Mouse (Mus musculus) limb, embryonic 11.5 days (tissue): ENCODE data around the gene Ankrd37. TPM values are rescaled to one million over a fixed set of nuclear protein-coding genes. Genes with fewer than 3 reads are reported as not detected.

ENCODE experiments used
- ATAC-seq: fragments of 200-750 bp; cut with Nextera tagmentation; 2 replicates; pipeline ENCODE4 v1.8.0; 2017; ENCODE audit warnings: low read depth; ENCODE audit not compliant: insufficient number of reproducible peaks, low FRiP score, low TSS enrichment
- DNase-seq: peaks from one replicate; pipeline ENCODE4 v3.0.0-alpha.2; 2015; ENCODE audit warnings: low spot score
- H3K27ac ChIP-seq: fragments of 300-500 bp; sonication (generic); replicated peaks from 2 replicates; pipeline ENCODE4 v1.5.1; 2014; ENCODE audit warnings: low read depth, mild to moderate bottlenecking, low read length
- H3K27me3 ChIP-seq: fragments of 300-500 bp; sonication (generic); 2 replicates; pipeline ENCODE4 v1.6.1; 2014; ENCODE audit warnings: mild to moderate bottlenecking, low read length, mixed read lengths; ENCODE audit not compliant: control insufficient read depth, insufficient read depth
- H3K36me3 ChIP-seq: fragments of 300-500 bp; sonication (generic); 2 replicates; pipeline ENCODE4 v1.6.1; 2014; ENCODE audit warnings: mild to moderate bottlenecking, low read length, moderate library complexity, mixed read lengths; ENCODE audit not compliant: control insufficient read depth, insufficient read depth
- H3K4me1 ChIP-seq: fragments of 300-500 bp; sonication (generic); 2 replicates; pipeline ENCODE4 v1.6.1; 2014; ENCODE audit warnings: low read length, mixed read lengths; ENCODE audit not compliant: control insufficient read depth, insufficient read depth
- H3K4me2 ChIP-seq: fragments of 300-500 bp; sonication (generic); 2 replicates; pipeline ENCODE4 v1.6.1; 2014; ENCODE audit warnings: low read depth, mild to moderate bottlenecking, moderate library complexity; ENCODE audit not compliant: severe bottlenecking
- H3K4me3 ChIP-seq: fragments of 300-500 bp; sonication (generic); 2 replicates; pipeline ENCODE4 v1.5.1; 2014; ENCODE audit warnings: low read depth, low read length
- H3K9ac ChIP-seq: fragments of 300-500 bp; sonication (generic); 2 replicates; pipeline ENCODE4 v1.6.1; 2014; ENCODE audit warnings: mild to moderate bottlenecking, low read length
- H3K9me3 ChIP-seq: fragments of 300-500 bp; sonication (generic); 2 replicates; pipeline ENCODE4 v1.6.1; 2016; ENCODE audit warnings: low read length; ENCODE audit not compliant: control insufficient read depth
- WGBS: fragments of 180-500 bp; shearing (Covaris S2); extraction: QIAGEN DNeasy Blood & Tissue Kit; methylation state at CpG from one replicate; pipeline ENCODE4 v1.1.7; 2014; 5-methylcytosine and 5-hydroxymethylcytosine counted together
- polyA plus RNA-seq: library from polyadenylated mRNA; unstranded; fragments of >200 nt; fragmentation: Nextera tagmentation; extraction: Ambion mirVana; gene quantifications from 2 replicates; pipeline ENCODE4 v1.2.1, GENCODE M21; 2014

Ankrd37 gene
- polyA plus RNA-seq: 14.3 and 15.0 TPM in 2 replicates

- no peaks in the 10 kb centered on the region for H3K27me3 ChIP-seq
- WGBS: 77% methylated on average over 4 of the region's 4 CpGs
- H3K4me3 ChIP-seq: no peak within 1 kb of the TSS
- H3K9ac ChIP-seq: no peak within 1 kb of the TSS
- no peak within 1 kb of the TSS for H3K4me2 ChIP-seq
- H3K4me1 ChIP-seq: peaks cover 3% of the 10 kb centered on the region
- no peaks in the 10 kb centered on the region for H3K36me3 ChIP-seq
- H3K27ac ChIP-seq: no peak within 1 kb of the TSS
- no peaks in the 10 kb centered on the region for H3K9me3 ChIP-seq
- ATAC-seq (no peak), DNase-seq (no peak)
Measured at GRCm38 (mm10) chr8:46005596-46005995, at the start of gene Ankrd37. Gene Ankrd37, minus strand, starts transcription at chr8:46005707.

GRCm38 (mm10) chr8:46040260-46040659 lies 34.8 kb upstream of the Ankrd37 start:
- WGBS: 63% methylated on average over 13 of the region's 13 CpGs
- Histone ChIP-seq H3K4me2 (no peak overlapping the region), H3K9me3 (no peaks in the 10 kb centered on the region), H3K36me3 (no peaks in the 10 kb centered on the region), H3K27me3 (no peaks in the 10 kb centered on the region), H3K4me1 (no peaks in the 10 kb centered on the region), H3K4me3 (no peak overlapping the region), H3K9ac (no peak overlapping the region), H3K27ac (no peak overlapping the region)
- DNase-seq (no peak), ATAC-seq (no peak)

GRCm38 (mm10) chr8:46039666-46040065 lies 34.2 kb upstream of the Ankrd37 start:
- no peaks in the 10 kb centered on the region for H3K4me1 ChIP-seq
- ATAC-seq (no peak), DNase-seq (no peak)
- no peak overlapping the region for H3K27ac ChIP-seq
- no peak overlapping the region for H3K9ac ChIP-seq
- 83% methylated on average over 1 of the region's 1 CpGs for WGBS
- no peaks in the 10 kb centered on the region for H3K36me3 ChIP-seq
- no peaks in the 10 kb centered on the region for H3K9me3 ChIP-seq
- H3K4me3 ChIP-seq: no peak overlapping the region
- no peaks in the 10 kb centered on the region for H3K27me3 ChIP-seq
- H3K4me2 ChIP-seq: no peak overlapping the region

GRCm38 (mm10) chr8:46036217-46036616 lies 30.7 kb upstream of the Ankrd37 start:
- no peaks in the 10 kb centered on the region for H3K4me1 ChIP-seq
- no peak overlapping the region for H3K9ac ChIP-seq
- no peak overlapping the region for H3K4me2 ChIP-seq
- 77% methylated on average over 11 of the region's 11 CpGs for WGBS
- H3K27ac ChIP-seq: no peak overlapping the region
- H3K4me3 ChIP-seq: no peak overlapping the region
- ATAC-seq: no peak
- no peak for DNase-seq
- no peaks in the 10 kb centered on the region for H3K36me3 ChIP-seq
- no peaks in the 10 kb centered on the region for H3K9me3 ChIP-seq
- H3K27me3 ChIP-seq: no peaks in the 10 kb centered on the region

DNA sequence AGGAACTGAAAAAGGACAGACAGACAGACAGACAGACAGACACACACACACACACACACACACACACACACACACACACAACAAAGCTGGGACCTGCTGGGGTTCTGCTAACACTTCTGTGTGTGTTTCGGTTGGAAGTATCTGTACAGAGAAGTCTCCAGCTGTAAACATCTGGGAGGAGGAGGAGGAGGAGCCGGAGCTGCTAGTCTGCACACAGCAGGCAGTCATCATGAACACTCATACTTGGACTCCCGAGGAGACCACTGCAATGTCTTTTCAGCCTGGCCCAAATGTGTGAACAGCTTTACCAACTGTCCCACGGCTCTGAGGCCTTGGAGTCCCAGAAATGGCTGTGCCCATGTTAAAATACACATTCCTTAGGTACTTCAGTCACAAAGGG lies 18.9 kb upstream of the Ankrd37 start:
- Histone ChIP-seq H3K9me3 (no peaks in the 10 kb centered on the region), H3K27ac (no peak overlapping the region), H3K4me3 (no peak overlapping the region), H3K4me1 (no peaks in the 10 kb centered on the region), H3K36me3 (no peaks in the 10 kb centered on the region), H3K4me2 (no peak overlapping the region), H3K9ac (no peak overlapping the region), H3K27me3 (no peaks in the 10 kb centered on the region)
- no peak for ATAC-seq
- 60% methylated on average over 4 of the region's 4 CpGs for WGBS
- no peak for DNase-seq

GRCm38 (mm10) chr8:46022758-46023157 lies 17.3 kb upstream of the Ankrd37 start:
- no peaks in the 10 kb centered on the region for H3K9me3 ChIP-seq

GRCm38 (mm10) chr8:46022203-46022602 lies 16.7 kb upstream of the Ankrd37 start:
- Histone ChIP-seq H3K36me3 (no peaks in the 10 kb centered on the region), H3K9ac (no peak overlapping the region), H3K9me3 (no peaks in the 10 kb centered on the region), H3K4me2 (no peak overlapping the region), H3K27me3 (no peaks in the 10 kb centered on the region), H3K4me3 (no peak overlapping the region), H3K4me1 (no peaks in the 10 kb centered on the region), H3K27ac (no peak overlapping the region)
- ATAC-seq (no peak), DNase-seq (no peak)
- 87% methylated on average over 9 of the region's 9 CpGs for WGBS

More at GRCm38 (mm10) chr8:46022758-46023157, 17.3 kb upstream of the Ankrd37 start:
- ATAC-seq (no peak), DNase-seq (no peak)
- Histone ChIP-seq H3K9ac (no peak overlapping the region), H3K27me3 (no peaks in the 10 kb centered on the region), H3K4me1 (no peaks in the 10 kb centered on the region), H3K36me3 (no peaks in the 10 kb centered on the region), H3K4me3 (no peak overlapping the region), H3K4me2 (no peak overlapping the region), H3K27ac (no peak overlapping the region)
- WGBS: 89% methylated on average over 9 of the region's 9 CpGs

GRCm38 (mm10) chr8:46010746-46011680 lies 5.5 kb upstream of the Ankrd37 start:
- no peaks in the 10 kb centered on the region for H3K9me3 ChIP-seq
- no peak overlapping the region for H3K27ac ChIP-seq
- no peak overlapping the region for H3K9ac ChIP-seq
- ATAC-seq (no peak), DNase-seq (peak; percentile 47)
- H3K27me3 ChIP-seq: no peaks in the 10 kb centered on the region
- H3K4me1 ChIP-seq: peaks cover 11% of the 10 kb centered on the region
- H3K4me2 ChIP-seq: peak overlapping the region; percentile 7
- H3K4me3 ChIP-seq: peak overlapping the region; percentile 8; the same call in 1 of the 2 replicates
- no peaks in the 10 kb centered on the region for H3K36me3 ChIP-seq
- WGBS: 13% methylated on average over 17 of the region's 17 CpGs
